Mouse (Mus musculus): ENCODE results near the gene Cidec. TPM values are rescaled to one million over a fixed set of nuclear protein-coding genes. Genes with fewer than 3 reads are reported as not detected.

The Cidec gene
- total and polyA plus RNA-seq, 2 experiments from 2014 or later = not detected

DNA sequence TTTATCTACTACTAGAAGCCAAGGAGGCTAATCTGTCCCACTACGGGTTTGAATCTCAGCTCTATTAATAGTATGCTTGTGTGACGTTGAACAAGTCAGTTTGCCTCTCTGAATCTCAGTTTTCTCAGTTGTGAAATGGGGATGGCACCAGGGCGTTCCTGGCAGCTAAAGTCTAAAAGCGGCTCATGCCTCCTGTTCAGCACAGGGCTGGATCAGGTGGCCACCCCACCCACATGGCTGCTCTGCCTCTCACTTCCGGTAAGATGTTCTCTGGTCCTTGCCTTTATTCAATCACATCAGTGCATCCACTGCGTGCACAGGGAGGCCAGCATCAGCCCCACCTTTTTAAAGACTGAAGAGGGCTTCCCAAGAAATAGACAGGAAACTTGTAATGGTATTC is 30.1 kb downstream of the Cidec start:
- Histone ChIP-seq H3K4me3 (ENCODE audit: low read depth, low read length) (no peak overlapping the region), H3K4me2 (ENCODE audit: low read depth, low read length) (no peak overlapping the region), H3K36me3 (replicated peaks; ENCODE audit: control insufficient read depth, insufficient read depth, low read length) (no peaks in the 10 kb centered on the region), H3K27ac (ENCODE audit: low read depth) (no peak overlapping the region), H3K27me3 (ENCODE audit: control insufficient read depth, insufficient read depth, low read length) (no peaks in the 10 kb centered on the region), H3K4me1 (ENCODE audit: control insufficient read depth, insufficient read depth) (no peaks in the 10 kb centered on the region), H3K9ac (replicated peaks; ENCODE audit: low read depth, low read length) (no peak overlapping the region), H3K9me3 (replicated peaks; ENCODE audit: control insufficient read depth, low read length) (no peaks in the 10 kb centered on the region)
- DNase-seq (ENCODE audit: low spot score) (no peak), ATAC-seq (ENCODE audit: insufficient read depth, low read depth) (no peak)
- 60% methylated on average over 6 of the region's 6 CpGs for WGBS
- TF ChIP-seq EP300 (IDR thresholded peaks at IDR 0.05; ENCODE audit: low read depth) = no peak
- TF ChIP-seq CTCF (IDR thresholded peaks at IDR 0.05; ENCODE audit: low read depth) = no peak

DNA sequence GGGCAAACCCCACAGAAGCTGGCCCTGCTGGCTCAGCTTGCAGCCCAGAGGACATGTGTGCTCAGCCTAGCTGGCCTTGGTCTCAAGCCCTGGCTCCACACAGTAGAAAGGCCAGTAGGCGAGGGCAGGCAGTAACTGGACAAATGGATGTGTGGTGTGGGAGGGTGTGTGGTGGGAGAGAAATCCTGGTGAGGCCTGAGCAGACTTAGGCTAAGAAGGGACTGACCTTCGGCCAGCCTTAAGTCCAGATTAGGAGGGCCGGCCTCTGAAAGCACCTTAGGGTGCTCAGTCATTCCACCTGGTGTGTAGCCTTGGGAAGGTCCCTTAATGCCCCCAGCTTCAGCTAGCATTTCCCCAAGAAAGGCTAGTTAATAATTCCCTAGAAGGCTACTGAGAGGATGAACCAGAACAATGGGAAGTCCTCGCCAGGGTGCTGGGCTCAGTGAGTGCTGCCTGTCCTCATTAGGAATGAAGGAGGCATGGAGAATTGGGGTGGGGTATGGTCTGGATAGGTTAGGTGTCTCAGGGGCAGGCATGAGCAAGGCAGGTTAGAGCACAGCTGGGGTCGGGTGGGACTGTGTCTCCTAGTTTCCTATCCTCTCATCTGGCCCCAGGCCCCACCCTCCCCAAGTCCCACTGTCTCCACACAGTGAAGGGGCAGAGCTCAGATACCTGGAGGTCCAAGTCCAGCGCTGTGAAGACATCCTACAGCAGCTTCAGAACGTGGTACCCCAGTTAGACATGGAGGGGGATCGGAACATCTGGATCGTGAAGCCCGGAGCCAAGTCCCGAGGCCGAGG is 30.7 kb downstream of the Cidec start:
- H3K27me3 ChIP-seq (ENCODE audit: control insufficient read depth, insufficient read depth, low read length) = no peaks in the 10 kb centered on the region
- H3K9ac ChIP-seq (replicated peaks; ENCODE audit: low read depth, low read length) = no peak overlapping the region
- no peak overlapping the region for H3K4me3 ChIP-seq (ENCODE audit: low read depth, low read length)
- ATAC-seq (ENCODE audit: insufficient read depth, low read depth) (no peak), DNase-seq (ENCODE audit: low spot score) (no peak)
- H3K4me1 ChIP-seq (ENCODE audit: control insufficient read depth, insufficient read depth) = no peaks in the 10 kb centered on the region
- no peak for TF ChIP-seq CTCF (IDR thresholded peaks at IDR 0.05; ENCODE audit: low read depth)
- TF ChIP-seq EP300 (IDR thresholded peaks at IDR 0.05; ENCODE audit: low read depth) = no peak
- no peaks in the 10 kb centered on the region for H3K9me3 ChIP-seq (replicated peaks; ENCODE audit: control insufficient read depth, low read length)
- no peak overlapping the region for H3K27ac ChIP-seq (ENCODE audit: low read depth)
- no peaks in the 10 kb centered on the region for H3K36me3 ChIP-seq (replicated peaks; ENCODE audit: control insufficient read depth, insufficient read depth, low read length)
- WGBS = 74% methylated on average over 12 of the region's 12 CpGs
- no peak overlapping the region for H3K4me2 ChIP-seq (ENCODE audit: low read depth, low read length)

DNA sequence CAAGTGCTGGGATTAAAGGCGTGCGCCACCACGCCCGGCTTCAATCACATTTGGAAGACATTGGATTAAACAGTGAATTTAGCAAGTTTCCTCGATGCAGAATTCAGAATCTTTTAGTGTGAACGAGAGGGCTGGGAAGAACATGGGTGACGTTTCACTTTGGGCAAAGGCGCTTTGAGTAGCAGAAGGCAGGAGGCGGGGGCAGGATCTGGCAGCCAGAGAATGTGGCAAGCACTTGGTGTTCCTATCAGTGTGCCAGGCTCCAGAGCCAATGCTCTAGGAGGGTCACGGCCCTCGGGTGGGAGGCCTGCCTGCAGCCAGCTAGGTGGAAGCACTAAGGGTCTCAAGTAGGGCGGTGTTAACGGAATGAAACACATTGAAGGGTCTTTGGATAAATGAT is 33.5 kb downstream of the Cidec start:
- H3K36me3 ChIP-seq (replicated peaks; ENCODE audit: control insufficient read depth, insufficient read depth, low read length) = no peaks in the 10 kb centered on the region
- no peak overlapping the region for H3K4me2 ChIP-seq (ENCODE audit: low read depth, low read length)
- WGBS = 81% methylated on average over 13 of the region's 13 CpGs
- no peak overlapping the region for H3K27ac ChIP-seq (ENCODE audit: low read depth)
- no peaks in the 10 kb centered on the region for H3K27me3 ChIP-seq (ENCODE audit: control insufficient read depth, insufficient read depth, low read length)
- no peak for DNase-seq (ENCODE audit: low spot score)
- TF ChIP-seq CTCF (IDR thresholded peaks at IDR 0.05; ENCODE audit: low read depth) = no peak
- no peak for TF ChIP-seq EP300 (IDR thresholded peaks at IDR 0.05; ENCODE audit: low read depth)
- H3K4me3 ChIP-seq (ENCODE audit: low read depth, low read length) = no peak overlapping the region
- no peaks in the 10 kb centered on the region for H3K9me3 ChIP-seq (replicated peaks; ENCODE audit: control insufficient read depth, low read length)
- H3K9ac ChIP-seq (replicated peaks; ENCODE audit: low read depth, low read length) = no peak overlapping the region
- no peaks in the 10 kb centered on the region for H3K4me1 ChIP-seq (ENCODE audit: control insufficient read depth, insufficient read depth)
- ATAC-seq (ENCODE audit: insufficient read depth, low read depth) = no peak

DNA sequence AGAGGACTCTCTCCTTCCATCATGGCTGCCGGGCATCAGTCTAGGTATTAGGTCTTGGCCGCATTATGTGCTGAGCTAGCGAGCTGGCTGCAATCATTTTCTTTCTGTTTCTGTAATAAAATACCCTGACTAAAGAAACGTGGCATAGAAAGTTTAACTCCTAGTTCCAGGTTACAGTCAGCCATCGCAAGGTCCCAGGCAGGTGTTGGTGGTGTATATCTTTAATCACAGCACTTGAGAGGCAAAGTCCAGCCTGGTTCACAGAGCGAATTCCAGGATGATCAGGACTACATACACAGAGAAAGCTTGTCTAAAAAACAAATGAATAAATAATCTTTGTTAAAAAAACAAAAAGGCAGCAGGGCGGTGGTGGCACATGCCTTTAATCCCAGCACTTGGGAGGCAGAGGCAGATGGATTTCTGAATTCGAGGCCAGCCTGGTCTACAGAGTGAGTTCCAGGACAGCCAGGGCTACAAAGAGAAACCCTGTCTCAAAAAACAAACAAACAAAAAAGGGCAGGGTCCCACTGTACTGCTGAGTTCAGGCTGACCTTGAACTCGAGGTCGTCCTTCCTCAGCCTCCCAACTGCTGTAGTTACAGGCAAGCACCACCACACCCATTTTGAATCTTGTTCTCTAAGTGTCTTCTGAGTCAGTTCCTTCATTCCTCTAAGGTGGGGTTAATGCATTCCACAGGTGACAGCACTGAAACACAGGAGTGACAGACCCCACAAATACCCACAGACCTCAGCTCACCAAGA is 39.1 kb downstream of the Cidec start:
- Histone ChIP-seq H3K36me3 (replicated peaks; ENCODE audit: control insufficient read depth, insufficient read depth, low read length) (no peaks in the 10 kb centered on the region; the same call in 1 of the 2 replicates), H3K27ac (ENCODE audit: low read depth) (no peak overlapping the region), H3K4me1 (ENCODE audit: control insufficient read depth, insufficient read depth) (no peaks in the 10 kb centered on the region), H3K4me3 (ENCODE audit: low read depth, low read length) (no peak overlapping the region), H3K4me2 (ENCODE audit: low read depth, low read length) (no peak overlapping the region), H3K9ac (replicated peaks; ENCODE audit: low read depth, low read length) (no peak overlapping the region), H3K27me3 (ENCODE audit: control insufficient read depth, insufficient read depth, low read length) (no peaks in the 10 kb centered on the region), H3K9me3 (replicated peaks; ENCODE audit: control insufficient read depth, low read length) (no peaks in the 10 kb centered on the region)
- TF ChIP-seq EP300 (IDR thresholded peaks at IDR 0.05; ENCODE audit: low read depth) = no peak
- TF ChIP-seq CTCF (IDR thresholded peaks at IDR 0.05; ENCODE audit: low read depth) = no peak
- ATAC-seq (ENCODE audit: insufficient read depth, low read depth) (no peak), DNase-seq (ENCODE audit: low spot score) (no peak)
- 84% methylated on average over 10 of the region's 10 CpGs for WGBS

DNA sequence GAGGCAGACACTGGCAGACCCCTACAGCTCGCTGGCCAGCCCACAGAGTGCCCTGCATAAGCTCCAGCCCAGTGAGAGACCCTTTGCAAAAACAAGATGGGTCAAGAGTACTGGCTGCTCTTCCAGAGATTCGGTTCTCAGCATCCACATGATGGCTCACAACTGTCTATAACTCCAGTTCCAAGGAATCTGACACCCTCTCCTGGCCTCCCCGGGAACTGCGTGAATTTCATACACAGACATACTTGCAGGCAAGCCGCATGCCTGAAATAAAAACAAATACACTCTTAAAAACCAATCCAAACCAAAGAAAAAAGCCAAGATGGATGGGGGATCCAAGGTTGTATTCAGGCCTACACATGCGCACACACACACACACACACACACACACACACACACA is 40.1 kb downstream of the Cidec start:
- no peak for ATAC-seq (ENCODE audit: insufficient read depth, low read depth)
- Histone ChIP-seq H3K4me2 (ENCODE audit: low read depth, low read length) (no peak overlapping the region), H3K9ac (replicated peaks; ENCODE audit: low read depth, low read length) (no peak overlapping the region), H3K27me3 (ENCODE audit: control insufficient read depth, insufficient read depth, low read length) (no peaks in the 10 kb centered on the region), H3K27ac (ENCODE audit: low read depth) (no peak overlapping the region), H3K9me3 (replicated peaks; ENCODE audit: control insufficient read depth, low read length) (no peaks in the 10 kb centered on the region), H3K4me1 (ENCODE audit: control insufficient read depth, insufficient read depth) (no peaks in the 10 kb centered on the region), H3K36me3 (replicated peaks; ENCODE audit: control insufficient read depth, insufficient read depth, low read length) (peaks cover 2% of the 10 kb centered on the region), H3K4me3 (ENCODE audit: low read depth, low read length) (no peak overlapping the region)
- DNase-seq (ENCODE audit: low spot score) = no peak
- TF ChIP-seq CTCF (IDR thresholded peaks at IDR 0.05; ENCODE audit: low read depth) (no peak), EP300 (IDR thresholded peaks at IDR 0.05; ENCODE audit: low read depth) (no peak)
- WGBS = 90% methylated on average over 6 of the region's 6 CpGs
